Mouse (Mus musculus) neural tube, embryonic 14.5 days (tissue): Measurements from ENCODE around the gene Rnft1. TPM values are rescaled to one million over a fixed set of nuclear protein-coding genes. Genes with fewer than 3 reads are reported as not detected.

ENCODE experiments used
- ATAC-seq: fragments of 200-750 bp; cut with Nextera tagmentation; 2 replicates; pipeline ENCODE4 v1.8.0; 2017; ENCODE audit warnings: low read depth, mild to moderate bottlenecking, moderate TSS enrichment, moderate library complexity
- H3K27ac ChIP-seq: fragments of 300-500 bp; sonication (generic); 2 replicates; pipeline ENCODE4 v1.5.1; 2014; ENCODE audit warnings: low read depth, mild to moderate bottlenecking, control low read depth, low read length, moderate library complexity, mixed read lengths
- H3K27me3 ChIP-seq: fragments of 300-500 bp; sonication (generic); 2 replicates; pipeline ENCODE4 v1.6.1; 2014; ENCODE audit warnings: low read length; ENCODE audit not compliant: control insufficient read depth, insufficient read depth
- H3K36me3 ChIP-seq: fragments of 300-500 bp; sonication (generic); 2 replicates; pipeline ENCODE4 v1.6.1; 2014; ENCODE audit warnings: low read length, mixed read lengths; ENCODE audit not compliant: control insufficient read depth, insufficient read depth
- H3K4me1 ChIP-seq: fragments of 300-500 bp; sonication (generic); 2 replicates; pipeline ENCODE4 v1.6.1; 2014; ENCODE audit warnings: low read length; ENCODE audit not compliant: control insufficient read depth, insufficient read depth
- H3K4me2 ChIP-seq: fragments of 300-500 bp; sonication (generic); 2 replicates; pipeline ENCODE4 v1.6.1; 2014; ENCODE audit warnings: mild to moderate bottlenecking, low read depth, low read length, control low read depth
- H3K4me3 ChIP-seq: fragments of 300-500 bp; sonication (generic); 2 replicates; pipeline ENCODE4 v1.5.1; 2014; ENCODE audit warnings: low read depth, low read length, control low read depth, mixed read lengths
- H3K9ac ChIP-seq: fragments of 300-500 bp; sonication (generic); replicated peaks from 2 replicates; pipeline ENCODE4 v1.6.1; 2014; ENCODE audit warnings: low read depth, mild to moderate bottlenecking, control low read depth, low read length, mixed read lengths
- H3K9me3 ChIP-seq: fragments of 300-500 bp; sonication (generic); 2 replicates; pipeline ENCODE4 v1.6.1; 2016; ENCODE audit warnings: low read length; ENCODE audit not compliant: control insufficient read depth
- WGBS: fragments of 180-500 bp; shearing (Covaris S2); extraction: QIAGEN DNeasy Blood & Tissue Kit; methylation state at CpG from one replicate; pipeline ENCODE4 v1.1.7; 2014; 5-methylcytosine and 5-hydroxymethylcytosine counted together
- polyA plus RNA-seq: library from polyadenylated mRNA; unstranded; fragments of >200 nt; fragmentation: Nextera tagmentation; extraction: Ambion mirVana; gene quantifications from 2 replicates; pipeline ENCODE4 v1.2.1, GENCODE M21; 2014

Gene Rnft1
- polyA plus RNA-seq, 1 experiment from 2014 or later = 13.4 TPM

DNA sequence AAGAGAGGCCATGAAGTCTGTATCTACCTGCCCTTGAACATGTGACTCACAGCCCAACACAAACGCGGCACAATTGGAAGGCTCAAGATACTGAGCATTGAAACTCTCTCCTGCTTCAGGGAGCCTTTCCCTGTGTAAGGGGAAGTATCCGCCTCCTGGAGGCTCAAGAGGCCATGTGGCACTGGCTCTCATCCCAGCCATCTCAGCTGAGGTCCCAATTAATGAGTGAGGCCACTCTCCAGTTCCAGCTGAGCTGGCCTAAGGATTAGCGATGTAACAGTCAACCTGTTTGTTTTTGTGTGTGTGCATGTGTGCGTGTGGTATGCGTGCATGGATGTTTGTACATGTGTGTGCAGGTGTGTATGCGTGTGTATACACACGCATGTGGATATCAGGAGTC, 16.1 kb upstream of the Rnft1 start:
- ATAC-seq = no peak
- no peaks in the 10 kb centered on the region for H3K9me3 ChIP-seq
- WGBS = 85% methylated on average over 8 of the region's 8 CpGs

DNA sequence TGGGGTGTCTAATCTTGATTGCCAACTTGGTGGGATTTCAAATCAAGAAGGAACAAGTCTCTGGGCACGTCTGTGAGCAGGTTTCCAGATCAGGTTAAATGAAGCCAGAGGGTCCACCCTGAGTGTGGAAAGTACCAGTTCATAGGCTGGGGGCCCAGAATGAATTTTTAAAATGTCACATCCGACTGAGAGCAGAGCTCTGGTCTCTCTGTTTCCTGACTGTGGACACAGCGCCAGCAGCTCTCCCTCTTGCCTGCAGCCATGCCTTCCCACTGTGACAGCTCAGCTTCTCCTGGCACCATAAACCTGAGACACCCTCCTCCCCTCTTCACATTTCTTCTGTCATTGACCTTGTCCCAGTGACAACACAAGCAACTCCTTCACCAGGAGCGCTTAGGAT, 15.5 kb upstream of the Rnft1 start:
- Histone ChIP-seq H3K36me3 (no peaks in the 10 kb centered on the region), H3K4me3 (no peak overlapping the region), H3K9me3 (no peaks in the 10 kb centered on the region), H3K4me1 (no peaks in the 10 kb centered on the region), H3K4me2 (no peak overlapping the region), H3K27me3 (no peaks in the 10 kb centered on the region), H3K27ac (no peak overlapping the region), H3K9ac (no peak overlapping the region)
- no peak for ATAC-seq
- WGBS = 64% methylated on average over 4 of the region's 4 CpGs

More for the DNA sequence above, 16.1 kb upstream of the Rnft1 start:
- Histone ChIP-seq H3K27ac (no peak overlapping the region), H3K4me1 (no peaks in the 10 kb centered on the region), H3K9ac (no peak overlapping the region), H3K36me3 (no peaks in the 10 kb centered on the region), H3K4me3 (no peak overlapping the region), H3K27me3 (no peaks in the 10 kb centered on the region), H3K4me2 (no peak overlapping the region)

DNA sequence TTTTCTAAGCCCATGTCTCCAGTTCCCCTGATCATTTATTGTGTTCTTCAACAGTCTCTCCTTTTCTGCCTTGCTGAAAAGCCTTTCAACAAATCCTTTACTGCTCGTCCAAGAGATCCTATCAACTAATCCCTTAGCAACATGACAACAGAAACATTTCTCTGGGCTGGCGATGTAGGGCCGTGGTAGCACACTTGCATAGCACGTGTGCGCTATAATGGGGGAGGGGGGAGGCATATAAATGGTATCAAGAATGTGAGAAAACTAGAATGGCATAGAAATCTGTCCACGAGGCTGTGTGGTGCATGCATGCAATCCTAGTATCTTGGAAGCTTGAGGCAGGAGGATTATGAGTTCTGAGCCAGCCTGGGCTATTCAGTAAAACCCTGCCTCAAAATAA, 12.7 kb upstream of the Rnft1 start:
- ATAC-seq = no peak
- Histone ChIP-seq H3K27ac (no peak overlapping the region), H3K4me3 (no peak overlapping the region), H3K4me1 (no peaks in the 10 kb centered on the region), H3K9me3 (no peaks in the 10 kb centered on the region), H3K9ac (no peak overlapping the region), H3K4me2 (no peak overlapping the region), H3K36me3 (no peaks in the 10 kb centered on the region), H3K27me3 (no peaks in the 10 kb centered on the region)
- 70% methylated on average over 6 of the region's 6 CpGs for WGBS

DNA sequence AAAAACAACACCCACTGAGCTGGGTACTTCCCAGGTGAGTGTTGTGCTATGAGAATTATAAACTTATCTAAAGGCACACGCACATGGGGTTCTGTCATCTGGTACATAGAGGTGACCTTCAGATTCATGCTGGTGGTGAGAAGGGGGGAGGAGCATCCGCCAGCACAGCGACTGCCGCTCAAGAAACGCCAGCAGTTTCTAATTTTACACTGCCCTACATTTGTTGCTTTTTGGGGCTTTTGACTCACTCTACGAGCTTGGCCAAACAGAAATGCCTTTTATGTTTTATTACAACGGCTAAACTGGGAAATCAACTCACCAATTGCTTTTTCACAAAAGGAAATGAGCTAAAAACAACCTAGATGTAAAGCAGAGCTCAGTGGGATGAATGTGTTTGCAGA, 11.7 kb upstream of the Rnft1 start:
- Histone ChIP-seq H3K27me3 (no peaks in the 10 kb centered on the region), H3K9ac (no peak overlapping the region), H3K4me2 (peak overlapping the region; percentile 17; the same call in 1 of the 2 replicates), H3K27ac (no peak overlapping the region; the same call in 1 of the 2 replicates), H3K9me3 (no peaks in the 10 kb centered on the region), H3K36me3 (no peaks in the 10 kb centered on the region), H3K4me3 (no peak overlapping the region), H3K4me1 (no peaks in the 10 kb centered on the region)
- ATAC-seq = no peak
- WGBS = 34% methylated on average over 7 of the region's 7 CpGs

- no peaks in the 10 kb centered on the region for H3K27me3 ChIP-seq
- no peak overlapping the region for H3K9ac ChIP-seq
- 57% methylated on average over 3 of the region's 3 CpGs for WGBS
- H3K4me3 ChIP-seq = no peak overlapping the region
- ATAC-seq = no peak
- H3K36me3 ChIP-seq = no peaks in the 10 kb centered on the region
- H3K4me1 ChIP-seq = no peaks in the 10 kb centered on the region
- no peak overlapping the region for H3K4me2 ChIP-seq
- H3K9me3 ChIP-seq = no peaks in the 10 kb centered on the region
- no peak overlapping the region for H3K27ac ChIP-seq
Measured at GRCm38 (mm10) chr11:86473576-86473975, 10.9 kb upstream of the Rnft1 start.

DNA sequence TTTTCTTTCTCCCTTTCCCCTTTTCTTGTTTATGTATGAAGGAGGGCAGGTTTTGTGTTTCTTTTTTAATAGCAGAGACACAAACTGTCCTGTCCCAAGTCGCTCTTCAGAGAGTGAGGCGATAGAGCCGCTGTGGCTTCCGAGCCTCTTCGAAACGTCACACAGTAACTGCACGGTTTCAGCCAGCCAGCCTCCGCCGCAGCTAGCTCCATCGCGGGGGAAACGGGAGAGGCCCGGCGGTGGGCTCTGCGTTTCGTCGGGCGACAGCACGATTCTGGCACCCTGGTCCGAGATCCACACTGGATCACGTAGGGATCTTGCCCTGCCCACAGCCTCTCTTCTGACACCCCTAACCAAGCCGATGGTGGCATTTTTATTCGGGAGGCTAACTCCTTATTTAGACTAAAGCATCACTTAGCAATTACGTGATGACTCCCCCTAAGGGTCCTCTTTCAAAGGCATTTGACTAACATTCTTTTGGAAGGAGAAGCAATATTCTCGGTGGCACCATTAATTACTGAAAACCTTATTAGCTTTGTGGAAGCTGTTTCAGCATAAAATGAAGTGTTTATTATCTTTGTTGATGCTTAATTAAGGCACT, 553 bp downstream of the Rnft1 start:
- 0% methylated on average over 25 of the region's 25 CpGs for WGBS
- Histone ChIP-seq H3K9ac (peak overlapping the region; percentile 59), H3K9me3 (no peaks in the 10 kb centered on the region), H3K4me3 (peak overlapping the region; percentile 59), H3K27ac (peak overlapping the region; percentile 71), H3K4me2 (peak overlapping the region; percentile 68), H3K4me1 (peaks cover 9% of the 10 kb centered on the region), H3K36me3 (0 out of 2 replicates have a peak, but pooled peaks cover 6% of the 10 kb centered on the region), H3K27me3 (no peaks in the 10 kb centered on the region; the same call in 1 of the 2 replicates)
- ATAC-seq = peak; percentile 68

DNA sequence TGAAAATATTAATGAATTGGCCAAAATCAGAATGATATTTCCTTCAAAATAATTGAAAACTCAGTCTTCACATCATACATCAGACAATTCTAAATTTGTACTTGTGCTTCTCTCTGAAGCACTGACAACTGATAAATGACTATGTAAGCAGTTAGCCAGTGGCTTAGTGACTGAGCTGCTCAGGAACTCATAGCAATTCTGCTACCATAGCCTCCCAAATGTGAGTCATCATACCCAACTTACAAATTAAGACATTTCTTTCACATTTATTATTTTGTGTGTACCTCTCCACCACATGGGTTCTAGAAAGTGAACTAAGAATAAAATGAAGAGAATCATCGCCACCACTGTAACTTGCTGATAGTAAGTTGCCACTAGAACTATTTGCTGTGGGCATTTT, 6.3 kb downstream of the Rnft1 start:
- no peak for ATAC-seq
- no peak overlapping the region for H3K27ac ChIP-seq
- H3K4me3 ChIP-seq = no peak overlapping the region

DNA sequence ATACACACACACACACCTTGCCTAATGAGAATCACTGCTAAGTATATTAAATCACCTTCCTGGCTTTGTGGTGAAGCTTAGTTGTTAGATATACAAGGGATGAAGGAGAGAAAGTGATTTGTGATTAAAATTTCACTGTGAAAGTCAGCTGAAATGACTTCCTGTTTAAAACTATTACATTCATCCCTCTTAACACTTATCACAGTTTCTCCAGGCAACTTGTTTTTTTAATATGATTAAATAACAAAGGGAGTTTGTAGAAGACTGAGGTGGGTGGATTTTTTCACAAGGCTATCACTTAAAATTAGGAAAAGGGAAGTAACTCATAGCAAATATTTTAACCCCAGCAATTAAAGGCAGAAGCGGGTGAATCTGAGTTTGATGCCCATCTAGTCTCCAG, 12.9 kb downstream of the Rnft1 start:
- 95% methylated on average over 1 of the region's 1 CpGs for WGBS
- H3K4me2 ChIP-seq = no peak overlapping the region
- H3K4me1 ChIP-seq = no peaks in the 10 kb centered on the region
- no peaks in the 10 kb centered on the region for H3K27me3 ChIP-seq
- no peak overlapping the region for H3K27ac ChIP-seq
- peaks cover 9% of the 10 kb centered on the region for H3K36me3 ChIP-seq
- ATAC-seq = no peak
- no peaks in the 10 kb centered on the region for H3K9me3 ChIP-seq
- H3K9ac ChIP-seq = no peak overlapping the region
- H3K4me3 ChIP-seq = no peak overlapping the region

More for the DNA sequence above, 6.3 kb downstream of the Rnft1 start:
- Histone ChIP-seq H3K4me1 (peaks cover 5% of the 10 kb centered on the region), H3K9ac (no peak overlapping the region), H3K36me3 (peaks cover 9% of the 10 kb centered on the region; the same call in 1 of the 2 replicates), H3K9me3 (no peaks in the 10 kb centered on the region), H3K4me2 (no peak overlapping the region), H3K27me3 (no peaks in the 10 kb centered on the region)
- WGBS = 94% methylated on average over 1 of the region's 1 CpGs

- Histone ChIP-seq H3K4me1 (no peaks in the 10 kb centered on the region), H3K4me2 (no peak overlapping the region), H3K9ac (no peak overlapping the region), H3K9me3 (no peaks in the 10 kb centered on the region), H3K4me3 (no peak overlapping the region), H3K27ac (no peak overlapping the region), H3K27me3 (no peaks in the 10 kb centered on the region), H3K36me3 (peaks cover 14% of the 10 kb centered on the region)
- no peak for ATAC-seq
- 77% methylated on average over 3 of the region's 3 CpGs for WGBS
Measured at GRCm38 (mm10) chr11:86497908-86498307, 13.5 kb downstream of the Rnft1 start.
